Mouse (Mus musculus) frontal cortex, postnatal 36 days (tissue): ENCODE results near the gene Eddm3b.

Experiments
- DNase-seq, 2 experiments: peaks; one replicate each; pipeline ENCODE4 v3.0.0; 2022; ENCODE audit warnings: low spot score in 2 of 2

Gene Eddm3b

DNA sequence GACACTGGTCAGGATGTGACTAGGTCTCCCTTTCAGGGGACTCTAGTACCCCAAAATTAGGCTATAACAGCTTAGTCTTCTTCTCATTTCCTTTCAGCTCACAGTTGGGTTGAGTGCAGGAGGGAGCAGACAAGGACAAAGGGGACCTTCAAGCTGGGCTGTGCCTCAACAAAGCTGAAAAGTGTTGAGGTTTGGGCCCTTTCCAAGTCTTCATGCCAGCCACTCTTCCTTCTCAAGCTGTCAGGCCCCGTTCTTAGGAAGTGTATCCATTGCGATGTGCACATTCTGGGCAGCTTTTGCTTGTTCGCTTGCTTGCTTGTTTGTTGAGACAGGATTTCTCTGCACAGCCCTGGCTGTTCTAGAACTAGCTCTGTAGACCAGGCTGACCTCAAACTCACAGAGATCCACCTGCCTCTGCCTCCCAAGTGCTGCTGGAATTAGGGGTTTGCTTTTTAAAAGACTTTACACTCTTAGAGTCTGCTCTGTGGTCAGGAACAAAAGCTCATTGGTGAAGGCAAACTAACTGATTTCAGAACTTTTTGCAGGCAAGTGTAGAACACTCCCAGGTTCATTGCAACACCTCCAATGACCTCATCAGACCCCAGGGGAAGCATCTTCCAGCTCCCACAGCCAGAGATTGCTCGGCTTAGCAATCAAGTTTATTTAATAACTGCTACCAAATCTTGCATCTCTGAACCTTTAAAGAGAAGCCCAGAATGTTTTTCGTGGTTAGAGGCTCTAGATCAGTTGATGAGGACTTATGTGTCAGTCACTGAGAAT is 19.9 kb upstream of the Eddm3b start:
- peak in 1 of 2 experiments; percentile 11 for DNase-seq

DNA sequence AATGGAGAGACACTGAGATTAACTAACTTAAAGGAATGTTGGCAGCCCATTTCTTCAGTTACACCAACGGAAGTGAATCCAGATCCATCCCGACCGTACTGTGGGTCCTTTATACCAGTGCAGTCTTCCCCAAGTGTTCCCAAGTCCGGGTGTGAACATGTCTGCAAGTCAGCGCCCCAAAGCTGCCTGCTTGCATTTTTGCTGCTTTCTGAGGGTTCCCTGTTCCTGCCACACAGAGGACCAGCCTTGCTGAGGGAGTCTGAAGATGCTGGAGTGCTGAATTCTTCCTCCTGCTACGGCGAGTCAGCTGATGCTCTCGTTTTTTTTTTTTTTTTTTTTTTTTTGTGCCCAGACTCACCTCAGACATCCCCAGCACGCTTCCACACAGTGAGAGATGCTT is 19.3 kb upstream of the Eddm3b start:
- no peak for DNase-seq

DNA sequence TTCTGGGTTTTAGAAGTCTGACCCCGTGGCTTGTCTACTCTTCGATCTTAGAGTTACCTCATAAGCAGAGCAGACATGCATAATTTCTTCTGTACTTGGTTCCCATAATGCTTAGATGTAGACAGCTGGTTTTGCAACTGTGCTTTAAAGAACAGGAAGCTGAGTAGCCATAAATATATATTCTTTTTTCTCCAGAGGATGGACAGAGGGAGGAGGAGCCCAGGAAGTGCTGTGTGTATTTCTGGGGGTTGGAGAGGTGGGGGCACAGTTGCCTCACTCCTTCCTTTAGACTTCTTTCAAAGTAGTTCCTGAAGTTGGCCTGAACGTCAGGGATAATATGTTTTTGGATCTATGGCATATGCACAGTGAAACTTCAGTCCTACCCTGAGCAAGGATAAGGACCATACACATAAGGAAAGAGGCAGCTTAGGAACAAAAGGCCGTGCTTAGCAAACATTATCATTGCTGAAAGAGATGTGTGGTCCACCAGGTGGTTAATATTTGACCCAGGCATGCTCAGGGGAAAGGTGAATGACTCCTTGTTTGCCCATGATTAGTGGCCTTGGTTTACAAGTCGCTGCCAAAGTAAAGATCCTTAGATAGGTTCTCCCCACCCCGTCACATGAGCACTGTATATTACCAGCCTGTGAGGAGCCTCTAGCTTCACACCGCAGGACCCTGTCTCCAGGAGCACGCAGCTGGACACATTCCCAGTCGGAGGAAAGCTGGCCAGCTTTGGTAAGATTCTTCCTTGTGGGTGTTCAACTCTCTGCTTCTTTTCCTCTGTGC is 18.3 kb upstream of the Eddm3b start:
- peak in 1 of 2 experiments; percentile 7 for DNase-seq

DNA sequence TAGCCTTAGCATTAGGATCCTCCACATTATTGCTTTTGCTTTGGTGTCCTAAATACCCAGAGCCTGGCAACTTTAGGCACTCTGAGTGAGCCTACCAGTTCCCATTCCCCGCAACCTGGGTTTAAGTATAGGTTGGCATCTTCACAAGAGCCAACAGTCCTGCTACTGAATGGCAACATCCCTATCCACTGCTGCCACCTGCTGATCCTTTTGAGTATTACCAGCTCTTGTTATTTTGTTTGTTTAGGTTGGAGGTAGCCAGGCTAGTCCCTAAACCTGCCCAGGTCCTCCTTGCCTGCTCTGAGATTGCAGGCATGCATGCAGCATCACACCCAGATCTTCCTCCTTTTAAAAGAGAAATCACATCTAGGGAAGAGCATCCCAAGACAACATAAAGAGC is 15.9 kb upstream of the Eddm3b start:
- DNase-seq, result peak; percentile 80 to 96

DNA sequence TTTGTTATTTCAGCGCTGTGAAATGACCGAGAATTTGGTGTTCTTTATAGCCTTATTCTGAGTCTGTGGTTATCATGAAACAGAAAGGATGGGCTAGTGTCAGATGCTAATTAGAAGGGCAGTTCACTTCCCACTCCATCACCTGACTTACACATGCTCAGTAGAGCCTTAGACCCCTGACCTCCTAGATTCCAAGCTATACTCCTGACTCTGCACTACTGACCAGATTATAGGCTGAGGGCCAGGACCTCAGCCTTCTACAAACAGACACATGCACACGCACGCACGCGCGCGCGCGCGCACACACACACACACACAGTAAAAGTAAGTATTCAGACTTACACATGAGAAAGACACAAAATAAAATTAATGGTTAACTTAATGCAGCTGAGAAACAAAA is 15.3 kb upstream of the Eddm3b start:
- DNase-seq, result no peak

DNA sequence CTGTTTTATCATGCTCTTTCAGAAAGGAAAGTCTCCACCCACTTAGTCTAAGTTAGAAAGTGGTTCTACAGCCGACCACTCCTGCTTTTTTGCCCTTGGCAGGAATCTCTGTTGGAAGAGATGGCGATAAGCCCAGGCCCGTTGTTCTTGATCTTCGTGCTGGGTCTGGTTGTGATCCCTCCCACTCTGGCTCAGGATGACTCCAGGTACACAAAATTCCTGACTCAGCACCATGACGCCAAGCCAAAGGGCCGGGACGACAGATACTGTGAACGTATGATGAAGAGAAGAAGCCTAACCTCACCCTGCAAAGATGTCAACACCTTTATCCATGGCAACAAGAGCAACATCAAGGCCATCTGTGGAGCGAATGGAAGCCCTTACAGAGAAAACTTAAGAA is 12.9 kb upstream of the Eddm3b start:
- no peak for DNase-seq

DNA sequence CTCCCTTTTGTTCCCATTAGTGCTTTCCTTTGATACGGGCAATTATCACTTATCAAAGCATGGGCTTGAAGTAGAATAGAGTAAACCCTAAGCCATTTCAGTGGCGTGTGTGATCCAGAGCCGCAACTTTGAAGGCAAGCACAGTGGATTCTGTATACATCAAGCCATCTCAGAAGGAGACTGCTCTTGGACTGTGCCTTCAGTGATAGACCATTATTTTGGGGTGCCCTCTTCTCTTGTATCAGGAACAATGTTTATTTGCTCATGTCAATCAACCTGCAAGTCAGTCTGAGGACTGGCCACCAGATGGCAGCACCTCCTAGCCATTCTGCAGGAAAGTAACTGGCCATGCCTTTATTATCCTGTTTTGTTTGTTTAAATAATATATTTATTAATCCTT is 11.0 kb upstream of the Eddm3b start:
- peak; percentile 61 to 74 for DNase-seq

DNA sequence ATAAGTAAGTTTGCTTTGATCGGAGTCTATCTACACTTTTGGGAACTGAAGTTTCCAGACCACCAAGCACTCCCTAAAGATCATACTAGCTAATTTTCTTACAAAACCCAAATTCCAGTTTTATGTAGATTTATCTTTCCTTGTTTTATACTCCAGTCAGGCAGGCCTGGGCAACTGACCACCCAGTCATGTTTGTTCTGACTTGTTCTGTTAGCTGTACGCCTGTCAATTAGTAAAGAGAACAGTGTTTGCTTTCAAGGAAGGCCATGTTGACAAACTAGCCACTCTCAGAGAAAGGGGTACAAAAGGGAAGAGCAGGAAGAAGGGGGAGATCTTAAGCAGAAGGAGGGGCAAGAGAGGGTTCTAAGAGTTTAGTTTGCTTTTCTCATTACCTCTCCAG is 9.9 kb upstream of the Eddm3b start:
- no peak for DNase-seq

DNA sequence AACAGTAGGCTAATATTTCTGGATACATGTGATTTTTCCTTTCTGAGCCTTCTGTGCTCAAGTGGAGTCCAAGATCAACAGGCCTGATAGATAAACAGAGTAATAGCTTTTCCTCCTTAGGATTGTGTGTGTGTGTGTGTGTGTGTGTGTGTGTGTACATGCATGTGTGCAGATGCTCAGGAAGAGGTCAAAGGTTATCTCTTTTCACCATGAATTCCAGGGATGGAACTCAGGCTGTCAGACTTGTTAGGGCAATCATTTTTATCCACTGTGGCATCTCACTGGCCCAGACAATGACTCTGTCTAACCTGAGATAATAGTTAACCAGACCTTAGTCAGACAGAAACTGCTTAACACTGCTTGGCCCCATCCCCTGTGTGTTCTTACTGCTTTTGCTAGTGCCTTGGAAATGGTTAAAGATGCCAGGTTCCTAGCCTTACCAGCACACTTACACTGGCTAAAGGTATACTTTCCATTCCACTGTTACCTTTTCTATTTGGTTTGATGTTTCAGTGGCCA is 7.7 kb upstream of the Eddm3b start:
- no peak for DNase-seq

DNA sequence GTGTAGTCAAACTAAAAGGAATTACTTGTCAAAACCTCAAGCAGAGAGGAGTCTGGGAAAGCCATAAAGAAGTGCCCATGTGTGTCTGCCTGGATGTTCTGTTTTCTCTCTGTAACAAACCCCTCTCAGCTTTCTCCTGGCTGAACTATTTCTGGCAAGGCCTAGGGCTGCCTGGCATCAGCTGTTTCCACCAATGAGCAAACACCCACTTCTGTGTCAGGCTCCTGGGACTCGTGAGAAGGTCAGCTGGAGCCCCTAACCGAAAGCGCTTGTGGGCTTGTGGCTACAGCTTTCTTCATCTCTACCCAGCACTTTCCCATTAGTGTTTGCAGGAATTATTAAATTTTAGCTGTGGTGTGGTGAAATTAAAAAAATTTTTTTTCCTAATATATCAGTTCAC is 2.3 kb upstream of the Eddm3b start:
- no peak for DNase-seq

DNA sequence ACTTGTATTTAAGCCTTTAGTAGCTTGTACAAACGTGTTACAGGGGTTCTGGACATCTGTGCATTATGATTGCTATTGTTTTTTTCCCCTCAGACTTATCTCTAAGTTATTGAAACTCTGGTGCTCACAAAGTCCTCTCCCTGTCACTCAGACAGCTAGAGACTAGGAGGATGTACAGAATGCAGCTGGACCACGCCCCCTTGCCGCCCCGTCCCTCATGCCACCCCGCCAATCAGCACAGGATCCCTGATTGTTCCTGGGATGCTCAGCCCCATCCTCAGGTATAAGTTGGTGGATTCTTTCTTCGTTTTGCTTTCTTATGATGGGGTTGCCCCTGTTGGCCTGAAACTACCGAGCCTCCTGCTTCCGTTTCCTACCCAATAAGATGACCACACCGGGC is 750 bp upstream of the Eddm3b start:
- DNase-seq, result no peak

DNA sequence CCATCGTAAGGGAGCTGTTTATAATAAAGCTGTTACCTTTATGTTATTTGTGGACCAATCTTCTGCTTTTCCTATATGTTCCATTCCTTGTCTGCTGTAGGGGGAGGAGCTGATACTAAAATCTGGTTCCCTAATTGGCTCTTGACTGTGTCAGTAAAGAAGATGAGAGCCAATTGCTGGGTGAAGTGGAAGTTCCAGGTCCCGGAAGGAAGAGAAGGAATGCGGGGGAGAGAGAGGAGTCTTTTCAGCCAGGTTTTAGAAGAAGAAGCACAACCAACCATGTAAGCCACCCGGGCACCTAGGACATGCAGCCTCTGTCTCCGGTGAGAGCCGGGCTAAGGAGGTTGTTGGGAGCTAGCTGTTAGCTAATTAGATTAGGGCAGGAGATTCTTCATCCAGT is 11.5 kb downstream of the Eddm3b start:
- no peak for DNase-seq

DNA sequence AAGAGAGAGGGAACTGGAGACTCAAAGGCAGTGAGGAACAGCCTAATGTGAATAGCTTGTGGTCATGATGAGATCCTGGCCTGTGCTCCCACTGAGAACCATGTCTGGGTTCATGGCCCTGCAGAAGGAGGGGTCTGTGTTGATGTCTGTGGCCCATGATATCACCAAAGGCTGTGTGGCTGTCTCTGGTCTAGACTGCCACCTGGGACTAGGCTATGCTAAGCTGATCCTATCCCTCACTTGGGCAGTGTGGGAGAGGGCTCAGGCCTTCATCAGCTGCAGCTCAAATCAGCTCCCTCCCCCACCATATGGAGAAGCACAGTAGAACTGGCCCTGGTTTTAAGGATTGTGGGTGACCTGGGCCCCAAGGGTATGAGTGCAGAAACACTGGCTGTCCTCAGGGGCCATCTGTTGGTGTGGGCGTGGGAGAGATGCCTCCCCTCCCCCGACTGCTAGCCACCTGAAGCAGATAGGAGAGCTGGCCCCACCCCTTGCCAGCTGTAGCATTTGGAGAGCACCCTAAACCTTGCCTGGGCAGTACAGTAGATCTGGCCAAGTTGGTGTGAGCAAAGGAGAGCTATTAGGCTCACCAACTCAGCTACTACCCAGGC is 13.5 kb downstream of the Eddm3b start:
- DNase-seq, result no peak

DNA sequence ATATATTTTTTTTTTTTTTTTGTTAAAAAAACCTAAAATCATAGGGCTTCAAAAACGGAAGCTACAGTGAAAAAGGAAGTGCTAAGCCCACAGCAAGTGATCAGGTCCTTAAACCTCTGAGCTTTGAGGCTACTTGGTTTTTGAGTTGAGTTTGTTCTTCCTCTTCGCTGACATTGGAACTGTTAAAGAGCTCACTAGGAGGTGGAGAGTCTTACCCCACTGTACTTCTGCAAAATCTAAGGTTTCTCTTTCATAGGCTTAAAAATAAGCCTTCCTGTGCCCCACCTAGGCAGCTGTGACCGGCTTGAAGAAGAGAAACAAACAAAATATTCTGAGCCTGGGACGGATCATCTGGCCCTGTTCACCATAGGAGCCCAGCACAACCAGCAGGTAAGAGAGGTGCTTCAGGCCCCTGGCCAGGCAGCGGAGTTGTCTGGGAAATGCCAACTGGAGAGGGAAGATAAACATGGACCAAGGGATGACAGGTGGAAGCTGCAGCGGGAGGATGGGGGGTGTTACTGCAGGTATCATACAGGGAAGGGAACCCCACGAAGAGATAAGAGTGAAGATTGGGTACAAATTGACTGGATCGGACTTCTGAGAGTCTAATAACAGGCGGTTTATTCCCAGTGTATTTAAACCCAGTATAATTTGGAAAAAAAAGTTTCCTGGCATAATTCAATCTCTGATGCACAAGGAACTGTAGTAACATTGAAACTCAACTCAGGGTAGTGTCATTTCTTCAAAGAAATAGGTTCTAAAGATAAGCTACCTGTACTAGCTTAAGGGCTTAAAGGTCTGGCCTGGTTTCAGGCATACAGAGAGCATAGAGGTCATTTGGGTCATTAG is 14.8 kb downstream of the Eddm3b start:
- DNase-seq, result no peak

DNA sequence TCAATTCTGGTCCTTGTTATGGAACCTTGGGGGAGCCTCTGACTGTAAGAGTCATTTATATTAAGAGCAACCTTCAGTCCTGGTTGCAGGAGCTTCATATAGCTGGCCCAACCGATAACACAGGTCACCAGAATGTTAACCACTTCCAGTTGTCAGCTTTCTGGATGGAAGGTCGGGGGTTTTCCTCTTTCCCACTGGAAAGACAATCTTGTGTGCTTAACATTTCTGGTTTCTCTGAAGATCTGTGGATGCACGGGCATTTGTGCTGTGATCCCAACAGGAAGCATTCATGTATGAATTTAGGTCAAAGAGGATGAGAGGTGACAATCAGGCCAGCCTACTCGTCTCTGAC is 15.4 kb downstream of the Eddm3b start:
- DNase-seq, result no peak

DNA sequence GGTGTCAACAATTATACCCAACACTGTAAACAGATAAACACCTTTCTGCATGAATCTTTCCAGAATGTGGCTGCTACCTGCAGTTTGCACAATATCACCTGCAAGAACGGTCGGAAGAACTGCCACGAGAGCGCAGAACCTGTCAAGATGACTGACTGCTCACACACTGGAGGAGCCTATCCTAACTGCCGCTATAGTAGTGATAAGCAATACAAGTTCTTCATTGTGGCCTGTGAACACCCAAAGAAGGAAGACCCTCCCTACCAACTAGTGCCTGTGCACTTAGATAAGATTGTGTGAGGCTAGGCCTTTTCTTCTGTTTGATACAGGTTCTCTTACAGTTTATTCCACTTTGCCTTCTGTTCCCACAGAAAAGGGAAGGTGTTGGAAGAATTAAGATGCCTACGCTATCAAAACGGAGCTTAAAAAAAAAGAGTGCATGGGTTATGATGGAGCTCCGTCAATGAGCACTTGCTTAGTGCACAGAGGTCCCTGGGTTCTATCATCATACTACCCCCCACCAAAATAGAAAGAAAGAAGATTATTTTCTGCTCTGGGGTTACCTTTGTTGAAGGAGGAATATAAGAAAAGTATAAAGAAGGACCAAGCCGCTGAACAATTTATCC is 16.2 kb downstream of the Eddm3b start:
- no peak for DNase-seq

DNA sequence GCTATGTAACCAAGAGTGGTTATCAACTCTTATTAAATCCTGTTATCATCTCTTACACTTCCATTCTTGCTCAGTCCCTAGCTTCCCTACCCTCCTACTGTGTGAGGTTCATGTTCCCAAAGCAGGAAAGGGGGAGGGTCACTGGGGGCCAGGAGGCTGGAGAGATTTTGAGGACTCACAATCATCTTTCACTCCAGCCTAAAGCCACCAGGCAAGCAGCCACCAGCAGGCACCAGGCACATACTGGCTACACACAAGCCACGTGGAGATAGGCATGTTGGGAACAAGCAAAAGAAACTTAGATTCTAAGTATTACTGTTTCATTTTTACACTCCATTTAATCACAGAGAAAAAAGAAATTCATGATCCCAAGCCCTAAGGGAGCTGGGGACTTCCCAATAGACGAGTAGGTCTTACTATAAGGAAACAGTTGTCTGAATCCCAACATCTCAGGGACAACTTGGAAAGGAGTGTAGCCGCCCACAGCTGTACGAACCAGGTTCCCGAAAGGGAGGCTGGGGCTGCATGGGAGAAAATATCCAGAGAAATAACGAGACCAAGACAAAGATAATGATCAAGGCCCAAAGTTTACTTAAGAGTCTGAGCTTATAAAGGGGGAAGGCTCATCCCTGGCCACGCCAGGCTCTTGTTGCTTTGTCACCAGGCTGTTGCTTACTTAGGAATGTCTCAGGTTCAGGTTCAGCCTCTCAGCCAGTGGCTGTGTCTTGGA is 17.0 kb downstream of the Eddm3b start:
- no peak for DNase-seq

DNA sequence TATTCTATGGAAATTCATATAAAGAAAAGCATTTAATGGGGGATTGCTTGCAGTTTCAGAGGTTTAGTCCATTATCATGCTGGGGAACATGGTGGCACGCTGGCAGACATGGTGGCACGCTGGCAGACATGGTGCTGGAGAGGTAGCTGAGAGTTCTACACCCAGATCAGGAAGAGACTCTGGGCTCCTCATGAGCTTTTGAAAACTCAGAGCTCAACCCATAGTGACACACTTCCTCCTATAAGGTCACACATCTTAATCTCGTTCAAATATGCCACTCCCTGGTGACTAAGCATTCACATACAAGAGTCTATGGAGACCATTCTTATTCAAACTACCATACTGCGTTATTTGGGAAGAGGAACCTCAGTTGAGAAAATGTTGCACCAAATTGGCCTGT is 18.1 kb downstream of the Eddm3b start:
- DNase-seq, result no peak

DNA sequence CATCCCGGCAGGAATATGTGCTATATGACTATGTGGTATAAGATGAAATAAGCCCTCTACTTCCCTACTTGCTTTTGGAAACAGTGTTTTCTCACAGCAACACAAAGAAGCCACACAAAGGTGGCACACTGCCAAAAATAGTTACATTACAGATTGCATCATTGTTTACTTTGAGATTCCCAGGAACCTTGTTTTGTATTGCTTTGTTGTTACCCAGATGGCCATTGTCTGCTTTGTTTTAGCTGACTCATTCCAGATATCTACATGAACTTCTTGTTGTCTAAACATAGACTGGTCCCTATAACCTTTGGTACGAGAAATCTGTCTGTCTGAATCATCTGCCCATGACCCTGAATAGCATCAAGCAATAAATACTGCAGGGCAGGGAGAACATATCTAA is 26.1 kb downstream of the Eddm3b start:
- no peak for DNase-seq

DNA sequence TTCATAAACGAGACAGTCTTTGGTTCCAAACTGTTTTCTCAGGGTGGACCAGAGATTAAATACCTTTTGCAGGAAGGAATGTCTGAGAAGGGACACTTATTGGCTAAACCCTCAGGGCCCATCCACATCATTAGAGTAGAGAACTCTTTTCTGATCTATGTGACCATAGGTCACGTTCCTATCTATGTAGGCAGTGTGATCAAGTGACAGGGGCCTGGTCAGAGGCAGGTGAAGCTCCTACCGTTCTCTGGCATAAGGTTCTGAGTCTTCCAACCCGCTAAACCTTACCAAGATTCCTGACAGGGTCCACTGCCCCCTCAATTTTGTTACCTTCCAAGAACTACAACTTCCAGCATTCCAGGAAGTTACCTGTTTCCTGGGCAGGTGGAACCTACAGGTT is 27.9 kb downstream of the Eddm3b start:
- DNase-seq, result no peak

DNA sequence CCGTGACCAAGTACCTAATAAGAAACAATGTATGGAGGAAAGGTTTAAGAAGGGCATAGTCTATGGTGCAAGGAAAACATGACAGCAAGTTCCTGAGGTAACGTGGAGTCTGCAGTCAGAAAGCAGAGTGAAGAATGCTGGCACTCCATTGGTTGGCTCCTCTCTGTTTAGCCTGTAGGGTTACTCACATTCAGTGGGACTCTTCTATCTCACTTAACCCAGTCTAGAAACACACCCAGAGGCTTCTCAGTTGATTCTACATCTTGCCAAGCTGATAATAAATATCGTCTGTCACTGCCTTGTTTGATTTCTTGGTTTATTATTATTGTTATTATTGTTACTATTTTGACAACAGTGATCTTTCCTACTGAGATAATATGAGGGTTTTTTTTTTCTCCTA is 28.3 kb downstream of the Eddm3b start:
- DNase-seq, result no peak
